Mouse (Mus musculus): Measurements from ENCODE around the gene Krt10.

DNA sequence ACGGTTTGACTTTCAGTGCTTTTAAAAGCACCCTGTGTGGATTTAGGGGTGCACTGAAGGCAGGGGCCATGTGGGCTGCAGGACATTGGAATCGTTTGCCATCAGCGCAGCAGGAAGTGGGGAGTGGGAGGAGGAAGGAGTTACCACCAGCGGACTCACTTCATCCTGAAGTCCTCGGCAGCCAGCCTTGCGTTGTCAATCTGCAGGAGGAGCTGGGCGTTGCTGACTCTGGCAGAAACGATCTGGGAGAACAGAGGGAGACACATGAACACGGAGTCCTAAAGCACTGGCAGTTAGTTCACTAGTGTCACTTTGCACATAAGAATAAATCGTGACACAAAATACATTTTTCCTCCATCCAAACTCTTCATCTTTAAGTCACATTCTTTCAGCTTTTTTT is 31.4 kb upstream of the Krt10 start:
- TF ChIP-seq TBP (IDR thresholded peaks at IDR 0.05; ENCODE audit: low read depth, low read length) (no peak), CTCF (IDR thresholded peaks at IDR 0.05 in 2 of 3, conservative IDR thresholded peaks at IDR 0.05 in 1 of 3; ENCODE audit: control insufficient read depth in 1 of 3, insufficient read depth in 1 of 3, low read depth in 2 of 3, low read length in 3 of 3, poor library complexity in 1 of 3, severe bottlenecking in 1 of 3) (no peak), E2F4 (IDR thresholded peaks at IDR 0.05; ENCODE audit: borderline replicate concordance, low read depth, low read length) (no peak), POLR2A (IDR thresholded peaks at IDR 0.05; ENCODE audit: control insufficient read depth in 1 of 2, insufficient read depth in 1 of 2, low read depth in 1 of 2, low read length in 2 of 2, poor library complexity in 1 of 2) (no peak), POLR2AphosphoS2 (IDR thresholded peaks at IDR 0.05; ENCODE audit: low read length) (no peak), MAX (IDR thresholded peaks at IDR 0.05; ENCODE audit: low read length) (no peak), CHD2 (IDR thresholded peaks at IDR 0.05; ENCODE audit: low read length) (no peak), ZC3H11A (IDR thresholded peaks at IDR 0.05; ENCODE audit: low read depth, low read length) (no peak)

Measured in MEL (cell line).